Mouse (Mus musculus): ENCODE data around the gene Fam129b.

Gene Fam129b

GRCm38 (mm10) chr2:32891278-32891677, 15.4 kb downstream of the Fam129b start:
- DNase-seq (ENCODE audit: low read depth, low spot score), result no peak

- DNase-seq (ENCODE audit: low read depth, low spot score), result no peak
Observed at GRCm38 (mm10) chr2:32892490-32892889, 16.6 kb downstream of the Fam129b start.

GRCm38 (mm10) chr2:32894097-32894496, 18.2 kb downstream of the Fam129b start:
- peak; percentile 57 for DNase-seq (ENCODE audit: low read depth, low spot score)

- DNase-seq (ENCODE audit: low read depth, low spot score), result no peak
Observed at GRCm38 (mm10) chr2:32895606-32896106, 19.7 kb downstream of the Fam129b start.

GRCm38 (mm10) chr2:32896507-32897147, 20.7 kb downstream of the Fam129b start:
- DNase-seq (ENCODE audit: low read depth, low spot score), result no peak

GRCm38 (mm10) chr2:32898983-32899382, 23.1 kb downstream of the Fam129b start:
- no peak for DNase-seq (ENCODE audit: low read depth, low spot score)

GRCm38 (mm10) chr2:32902126-32902525, 26.2 kb downstream of the Fam129b start:
- DNase-seq (ENCODE audit: low read depth, low spot score), result no peak

GRCm38 (mm10) chr2:32903470-32903869, 27.6 kb downstream of the Fam129b start:
- no peak for DNase-seq (ENCODE audit: low read depth, low spot score)

- no peak for DNase-seq (ENCODE audit: low read depth, low spot score)
Observed at GRCm38 (mm10) chr2:32904637-32905036, 28.7 kb downstream of the Fam129b start.

GRCm38 (mm10) chr2:32905297-32905696, 29.4 kb downstream of the Fam129b start:
- no peak for DNase-seq (ENCODE audit: low read depth, low spot score)

GRCm38 (mm10) chr2:32907442-32907841, 31.5 kb downstream of the Fam129b start:
- DNase-seq (ENCODE audit: low read depth, low spot score), result no peak

- no peak for DNase-seq (ENCODE audit: low read depth, low spot score)
Observed at GRCm38 (mm10) chr2:32908272-32908671, 32.4 kb downstream of the Fam129b start.

- no peak for DNase-seq (ENCODE audit: low read depth, low spot score)
Observed at GRCm38 (mm10) chr2:32908796-32909195, 32.9 kb downstream of the Fam129b start.

GRCm38 (mm10) chr2:32911639-32912182, 35.8 kb downstream of the Fam129b start:
- DNase-seq (ENCODE audit: low read depth, low spot score), result no peak

GRCm38 (mm10) chr2:32912210-32912804, 36.4 kb downstream of the Fam129b start:
- DNase-seq (ENCODE audit: low read depth, low spot score), result peak; percentile 82

GRCm38 (mm10) chr2:32914362-32914761, 38.4 kb downstream of the Fam129b start:
- no peak for DNase-seq (ENCODE audit: low read depth, low spot score)

GRCm38 (mm10) chr2:32914896-32915295, 39.0 kb downstream of the Fam129b start:
- no peak for DNase-seq (ENCODE audit: low read depth, low spot score)

GRCm38 (mm10) chr2:32917526-32917925, 41.6 kb downstream of the Fam129b start:
- DNase-seq (ENCODE audit: low read depth, low spot score), result no peak

GRCm38 (mm10) chr2:32918391-32918790, 42.5 kb downstream of the Fam129b start:
- DNase-seq (ENCODE audit: low read depth, low spot score), result no peak

- no peak for DNase-seq (ENCODE audit: low read depth, low spot score)
Observed at GRCm38 (mm10) chr2:32921235-32921634, 45.3 kb downstream of the Fam129b start.

GRCm38 (mm10) chr2:32921801-32922380, 46.0 kb downstream of the Fam129b start:
- DNase-seq (ENCODE audit: low read depth, low spot score), result no peak

- no peak for DNase-seq (ENCODE audit: low read depth, low spot score)
Observed at GRCm38 (mm10) chr2:32922564-32922963, 46.6 kb downstream of the Fam129b start.
